Mouse (Mus musculus): ENCODE measurements at regions not wholly inside any gene's neighbourhood (a gene's known extent, or its start where the extent isn't known, plus 50 kb on each side); places are given as distances from the start of the nearest gene placed in this dataset.

DNA sequence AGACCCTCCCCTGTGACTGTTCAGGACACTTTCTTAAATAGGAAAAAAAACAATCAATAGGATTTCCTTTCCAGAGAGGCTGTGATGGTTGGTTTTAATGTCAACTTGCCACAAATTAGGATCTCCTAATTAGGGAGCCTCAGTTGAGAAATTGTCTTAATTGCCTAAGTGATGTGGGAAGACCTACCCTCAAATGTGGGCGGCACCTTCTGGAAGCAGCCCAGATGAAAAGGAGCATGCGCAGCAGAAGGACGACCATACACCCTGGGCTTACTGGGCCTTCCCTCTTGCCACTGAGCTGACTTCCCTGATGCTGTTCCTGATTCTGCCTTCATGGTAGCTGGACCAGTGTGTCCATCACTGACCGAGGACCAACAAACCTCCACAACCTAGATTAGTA, 203.7 kb upstream of the Jade1 start:
- no peak for DNase-seq (ENCODE audit: low read depth)
- TF ChIP-seq CTCF (IDR thresholded peaks at IDR 0.05; ENCODE audit: borderline replicate concordance, extremely low read depth, insufficient read depth, insufficient read length) (no peak), POLR2A (IDR thresholded peaks at IDR 0.05; ENCODE audit: borderline replicate concordance, extremely low read depth, insufficient read depth, insufficient read length, poor library complexity, severe bottlenecking) (no peak)

DNA sequence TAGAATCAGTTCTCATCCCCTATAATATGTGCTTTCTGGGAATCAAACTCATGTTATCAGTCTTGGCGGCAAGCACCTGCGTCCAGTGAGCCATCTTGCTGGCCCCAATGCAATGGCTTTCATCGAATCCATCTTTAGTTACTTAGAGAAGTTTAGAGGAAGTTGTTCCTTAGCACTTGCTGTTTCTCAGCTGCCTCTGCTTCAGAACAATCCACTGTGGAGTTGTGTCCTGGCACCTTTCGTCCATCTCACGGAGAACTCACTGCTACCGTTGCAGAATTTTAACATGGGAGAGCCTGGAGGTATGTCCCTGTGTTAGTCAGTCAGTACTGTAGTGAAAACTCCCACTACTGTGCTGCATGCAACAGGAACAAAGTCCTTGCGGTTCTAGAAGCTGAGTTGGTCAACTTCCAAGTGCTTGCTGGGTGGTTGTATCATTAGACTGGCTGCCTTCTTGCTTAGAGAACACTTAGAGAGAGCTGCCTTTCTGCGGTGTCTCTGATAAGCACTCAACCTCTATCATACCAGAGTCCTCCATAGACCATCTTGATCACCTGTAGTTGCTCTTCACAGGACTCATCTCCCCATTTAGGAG, 204.3 kb upstream of the Jade1 start:
- DNase-seq (ENCODE audit: low read depth) = no peak
- no peak for TF ChIP-seq CTCF (IDR thresholded peaks at IDR 0.05; ENCODE audit: borderline replicate concordance, extremely low read depth, insufficient read depth, insufficient read length)
- TF ChIP-seq POLR2A (IDR thresholded peaks at IDR 0.05; ENCODE audit: borderline replicate concordance, extremely low read depth, insufficient read depth, insufficient read length, poor library complexity, severe bottlenecking) = no peak

DNA sequence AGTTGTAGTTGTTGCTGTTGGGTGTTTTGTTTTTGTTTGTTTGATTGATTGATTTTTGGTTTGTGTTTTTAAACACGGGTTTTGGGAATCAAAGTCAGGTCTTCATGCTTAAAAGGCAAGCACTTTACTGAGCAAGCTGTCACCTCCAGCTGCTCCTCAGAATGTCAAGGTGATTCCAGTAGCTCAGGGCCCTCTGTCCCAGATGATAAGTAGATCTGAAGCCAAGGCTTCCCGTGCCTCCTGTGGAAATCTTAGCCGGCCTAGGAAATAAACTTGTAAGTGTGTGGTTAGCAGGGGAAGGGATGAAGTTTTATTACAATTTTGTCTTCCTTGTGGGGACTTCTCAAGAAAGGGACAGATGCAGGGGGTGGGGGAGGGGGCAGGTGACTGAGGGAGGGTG, 205.2 kb upstream of the Jade1 start:
- TF ChIP-seq CTCF (IDR thresholded peaks at IDR 0.05; ENCODE audit: borderline replicate concordance, extremely low read depth, insufficient read depth, insufficient read length) (no peak), POLR2A (IDR thresholded peaks at IDR 0.05; ENCODE audit: borderline replicate concordance, extremely low read depth, insufficient read depth, insufficient read length, poor library complexity, severe bottlenecking) (no peak)
- DNase-seq (ENCODE audit: low read depth) = no peak

DNA sequence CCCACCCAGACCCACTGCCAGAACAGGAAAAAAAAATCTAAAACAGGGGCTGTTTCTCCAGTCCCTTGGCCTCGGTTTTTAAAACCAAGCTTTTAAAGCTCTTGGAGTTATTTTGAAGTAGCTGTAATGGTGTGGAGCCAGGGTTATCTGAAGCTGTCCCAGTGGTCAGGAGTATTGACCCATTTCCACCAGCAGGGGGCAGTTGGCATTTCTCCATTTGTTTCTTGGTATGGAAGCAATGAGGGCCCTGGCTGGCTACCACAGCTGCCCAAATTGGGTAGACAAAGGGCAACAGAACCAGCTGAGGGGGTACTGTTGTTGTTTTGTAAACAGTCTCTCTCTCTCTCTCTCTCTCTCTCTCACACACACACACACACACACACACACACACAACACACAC, 206.7 kb upstream of the Jade1 start:
- peak; percentile 32 for DNase-seq (ENCODE audit: low read depth)
- TF ChIP-seq CTCF (IDR thresholded peaks at IDR 0.05; ENCODE audit: borderline replicate concordance, extremely low read depth, insufficient read depth, insufficient read length) (peak; percentile 47; the same call in 1 of the 2 replicates), POLR2A (IDR thresholded peaks at IDR 0.05; ENCODE audit: borderline replicate concordance, extremely low read depth, insufficient read depth, insufficient read length, poor library complexity, severe bottlenecking) (no peak)

DNA sequence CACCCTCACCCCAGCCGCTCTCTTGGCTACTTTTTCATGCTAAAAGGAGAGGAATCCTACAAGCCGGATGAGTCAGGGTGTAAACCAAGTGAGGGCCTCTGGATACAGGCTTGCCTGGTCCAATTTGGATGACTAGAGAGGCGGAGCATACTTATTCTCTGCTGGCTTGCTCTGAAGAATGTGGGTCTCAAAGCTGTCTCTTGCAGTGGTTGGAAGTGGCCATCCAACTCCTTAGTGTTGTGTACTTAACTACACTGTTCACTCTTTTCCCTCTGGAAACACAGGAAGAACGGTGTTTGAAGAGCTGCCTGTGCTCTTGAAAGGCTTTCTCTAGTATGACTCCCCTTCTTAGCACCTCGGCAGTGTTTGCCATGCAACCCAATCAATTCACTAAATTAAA, 208.7 kb upstream of the Jade1 start:
- no peak for DNase-seq (ENCODE audit: low read depth)
- TF ChIP-seq CTCF (IDR thresholded peaks at IDR 0.05; ENCODE audit: borderline replicate concordance, extremely low read depth, insufficient read depth, insufficient read length) = no peak
- no peak for TF ChIP-seq POLR2A (IDR thresholded peaks at IDR 0.05; ENCODE audit: borderline replicate concordance, extremely low read depth, insufficient read depth, insufficient read length, poor library complexity, severe bottlenecking)

DNA sequence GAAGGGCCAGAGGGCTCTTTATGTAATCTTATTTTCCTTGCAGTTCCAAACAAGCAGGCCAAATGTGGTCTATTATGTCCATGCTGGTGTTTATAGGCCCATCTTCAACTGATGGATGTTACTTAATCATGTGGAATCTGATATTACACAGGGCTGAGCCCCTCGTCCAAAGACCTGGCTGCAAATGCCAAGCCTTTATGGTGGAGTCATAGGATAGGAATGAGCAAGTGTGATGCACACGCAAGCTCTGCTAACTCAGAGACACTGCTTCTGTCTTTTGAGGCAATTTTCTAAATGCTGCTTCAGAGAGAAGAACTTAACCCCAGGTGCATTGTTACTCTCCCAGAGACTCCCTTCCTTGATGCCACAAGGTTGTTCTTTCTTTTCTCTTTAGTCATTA, 212.1 kb upstream of the Jade1 start:
- TF ChIP-seq CTCF (IDR thresholded peaks at IDR 0.05; ENCODE audit: borderline replicate concordance, extremely low read depth, insufficient read depth, insufficient read length) (no peak), POLR2A (IDR thresholded peaks at IDR 0.05; ENCODE audit: borderline replicate concordance, extremely low read depth, insufficient read depth, insufficient read length, poor library complexity, severe bottlenecking) (no peak)
- no peak for DNase-seq (ENCODE audit: low read depth)

DNA sequence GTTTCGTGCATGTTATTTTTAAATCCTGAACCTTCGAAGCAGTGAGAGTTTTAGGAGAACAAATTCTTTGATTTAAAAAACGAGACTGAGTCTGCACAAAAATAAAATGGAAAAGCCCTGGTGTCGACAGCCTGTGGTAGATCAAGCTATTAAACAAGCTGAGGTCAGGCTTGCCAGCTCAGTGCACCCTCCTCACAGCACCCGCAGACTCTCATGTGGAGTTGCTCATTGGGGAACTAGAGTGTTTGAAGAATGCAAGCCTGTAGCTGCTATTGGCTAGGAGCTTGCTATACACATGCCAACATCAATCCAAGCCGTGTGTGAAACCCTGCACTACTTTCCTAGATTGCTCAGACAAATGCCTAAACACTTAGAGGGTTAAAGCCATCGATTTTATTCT, 223.1 kb upstream of the Jade1 start:
- DNase-seq (ENCODE audit: low read depth) = no peak
- TF ChIP-seq POLR2A (IDR thresholded peaks at IDR 0.05; ENCODE audit: borderline replicate concordance, extremely low read depth, insufficient read depth, insufficient read length, poor library complexity, severe bottlenecking) = no peak
- TF ChIP-seq CTCF (IDR thresholded peaks at IDR 0.05; ENCODE audit: borderline replicate concordance, extremely low read depth, insufficient read depth, insufficient read length) = no peak

DNA sequence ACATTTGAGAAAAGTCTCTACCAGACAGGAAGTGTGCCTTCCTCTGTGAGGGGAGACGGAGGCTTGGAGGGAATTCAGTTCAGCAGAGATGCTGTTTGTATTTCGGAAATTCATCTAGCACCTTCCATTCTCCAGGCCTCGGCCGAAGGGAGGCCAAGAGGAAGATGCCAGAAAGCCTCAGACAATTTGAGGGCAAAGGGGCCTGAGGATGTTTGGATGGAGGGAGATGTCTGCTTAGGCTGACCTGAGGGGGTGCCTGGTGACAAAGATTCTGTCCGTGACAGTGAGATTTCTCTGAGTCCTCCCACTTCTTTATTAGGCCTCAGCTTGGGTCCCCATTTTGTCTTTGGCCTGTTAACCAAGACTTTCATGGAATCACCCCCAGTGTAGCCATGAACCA, 225.2 kb upstream of the Jade1 start:
- DNase-seq (ENCODE audit: low read depth) = no peak
- TF ChIP-seq CTCF (IDR thresholded peaks at IDR 0.05; ENCODE audit: borderline replicate concordance, extremely low read depth, insufficient read depth, insufficient read length) (no peak), POLR2A (IDR thresholded peaks at IDR 0.05; ENCODE audit: borderline replicate concordance, extremely low read depth, insufficient read depth, insufficient read length, poor library complexity, severe bottlenecking) (no peak)

DNA sequence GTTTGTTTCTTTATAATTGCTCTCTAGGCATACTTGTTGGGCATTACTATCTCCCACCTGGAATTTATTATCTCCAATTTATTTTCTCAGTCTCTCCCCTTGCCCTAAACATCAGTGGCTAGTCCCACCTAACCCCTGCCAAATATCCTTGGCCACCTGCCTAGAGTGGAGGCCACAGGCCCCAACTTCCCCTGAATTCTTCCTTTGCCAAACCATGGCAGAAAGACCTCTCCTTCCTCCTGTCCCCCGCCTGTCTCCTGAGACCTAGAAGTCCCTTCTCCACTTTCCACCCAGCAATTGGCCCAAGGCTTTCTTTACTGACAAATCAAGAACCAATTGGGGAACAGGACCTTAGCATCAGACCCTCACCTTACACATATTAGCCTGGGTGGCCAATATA, 226.7 kb upstream of the Jade1 start:
- TF ChIP-seq POLR2A (IDR thresholded peaks at IDR 0.05; ENCODE audit: borderline replicate concordance, extremely low read depth, insufficient read depth, insufficient read length, poor library complexity, severe bottlenecking) (no peak), CTCF (IDR thresholded peaks at IDR 0.05; ENCODE audit: borderline replicate concordance, extremely low read depth, insufficient read depth, insufficient read length) (no peak)
- no peak for DNase-seq (ENCODE audit: low read depth)

DNA sequence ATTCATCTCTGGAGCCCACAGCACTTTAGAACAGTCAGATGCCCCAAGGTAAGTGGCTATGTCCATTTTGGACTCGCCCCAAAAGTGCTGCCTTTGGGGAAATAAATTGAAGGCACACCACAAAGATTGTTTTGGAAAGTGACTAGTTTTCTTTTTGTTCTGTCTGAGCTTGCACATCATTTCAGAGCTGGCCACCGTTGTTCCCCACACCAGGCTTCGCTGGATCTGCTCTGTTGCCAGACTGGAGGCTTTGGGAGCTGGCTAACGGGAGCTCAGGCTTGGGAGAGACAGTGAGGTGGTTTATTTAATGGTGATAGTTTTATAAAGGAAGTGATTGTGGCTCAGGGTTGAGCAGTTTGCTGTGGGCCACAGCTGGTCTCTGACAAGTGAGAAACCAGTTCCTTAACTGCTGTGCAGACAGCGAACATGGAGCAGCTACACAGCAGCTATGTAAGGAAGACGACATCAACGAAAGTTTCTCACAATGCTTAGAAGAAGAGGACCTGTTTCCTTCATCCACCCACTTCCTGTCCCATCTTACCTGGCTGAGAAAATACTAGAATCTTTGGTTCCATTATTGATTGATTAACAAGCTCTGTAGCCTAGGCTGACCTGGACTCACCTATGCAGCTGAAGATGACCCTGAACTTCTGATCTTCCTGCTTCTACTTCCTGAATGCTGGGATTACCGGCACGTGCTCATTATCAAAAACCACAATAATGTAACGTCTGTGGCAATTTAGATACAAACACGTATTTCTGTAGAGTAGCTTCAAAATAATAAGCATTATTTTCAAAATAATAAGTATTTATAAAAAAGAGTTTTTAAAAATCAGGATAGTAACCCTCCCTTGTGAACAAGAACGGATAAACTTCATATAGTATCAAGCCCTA, 229.1 kb upstream of the Jade1 start:
- no peak for DNase-seq (ENCODE audit: low read depth)
- TF ChIP-seq CTCF (IDR thresholded peaks at IDR 0.05; ENCODE audit: borderline replicate concordance, extremely low read depth, insufficient read depth, insufficient read length) (no peak), POLR2A (IDR thresholded peaks at IDR 0.05; ENCODE audit: borderline replicate concordance, extremely low read depth, insufficient read depth, insufficient read length, poor library complexity, severe bottlenecking) (no peak)

DNA sequence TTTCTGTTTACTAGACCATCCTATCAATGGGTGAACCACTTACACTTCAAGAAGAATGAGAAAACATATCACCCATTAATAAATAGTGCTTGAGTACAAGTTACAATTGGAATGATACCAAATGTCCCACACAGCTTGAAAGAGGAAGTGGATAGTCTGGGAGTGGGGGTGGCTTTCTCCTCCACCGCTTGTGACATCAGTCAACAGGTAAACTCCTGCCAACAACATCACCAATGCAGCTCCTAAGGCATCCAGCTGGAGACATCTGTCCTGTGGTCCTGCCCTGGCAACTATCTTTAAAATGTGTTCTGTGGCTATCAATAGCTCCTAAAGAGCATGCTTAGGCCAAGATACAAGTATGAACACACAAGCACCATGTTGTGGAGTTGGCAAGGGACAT, 233.7 kb upstream of the Jade1 start:
- TF ChIP-seq CTCF (IDR thresholded peaks at IDR 0.05; ENCODE audit: borderline replicate concordance, extremely low read depth, insufficient read depth, insufficient read length) = no peak
- no peak for TF ChIP-seq POLR2A (IDR thresholded peaks at IDR 0.05; ENCODE audit: borderline replicate concordance, extremely low read depth, insufficient read depth, insufficient read length, poor library complexity, severe bottlenecking)
- DNase-seq (ENCODE audit: low read depth) = no peak

Measured in brain, embryonic 14.5 days (tissue).